Mouse (Mus musculus): Measurements from ENCODE around the gene Dpf2. TPM values are rescaled to one million over a fixed set of nuclear protein-coding genes. Genes with fewer than 3 reads are reported as not detected.
A peak's percentile ranks its signal among the peaks of the same experiment; 100 is the strongest.
"Not testable (repeated sequence)": the region's sequence is repeated elsewhere in the genome, so short reads cannot be mapped to it uniquely, and the experiment has no call there.

Dpf2 gene
- total and polyA plus RNA-seq, 2 experiments, result 10.3 to 40.0 TPM

GRCm38 (mm10) chr19:5891521-5892258 is 21.1 kb downstream of the Dpf2 start:
- H3K27ac ChIP-seq (replicated peaks; ENCODE audit: insufficient read depth, low read depth, low read length), result no peak overlapping the region
- DNase-seq (ENCODE audit: extremely low read depth, low read depth, low spot score), result no peak
- TF ChIP-seq CTCF (IDR thresholded peaks at IDR 0.05; ENCODE audit: low read depth, low read length) (no peak), POLR2A (IDR thresholded peaks at IDR 0.05; ENCODE audit: extremely low read depth, insufficient read depth, low read length) (no peak)
- no peak overlapping the region for H3K9ac ChIP-seq (ENCODE audit: low read depth, low read length)
- peaks cover 3% of the 10 kb centered on the region; the same call in 1 of the 2 replicates for H3K36me3 ChIP-seq (ENCODE audit: control insufficient read depth, insufficient read depth, low read length)
- no peaks in the 10 kb centered on the region for H3K79me2 ChIP-seq (ENCODE audit: control insufficient read depth, insufficient read depth, low read length)
- H3K4me3 ChIP-seq (ENCODE audit: insufficient read depth, low read depth, low read length), result no peak overlapping the region
- no peaks in the 10 kb centered on the region for H3K27me3 ChIP-seq (ENCODE audit: control insufficient read depth, insufficient read depth, low read length)
- peaks cover 18% of the 10 kb centered on the region for H3K4me1 ChIP-seq (ENCODE audit: control insufficient read depth, insufficient read depth, low read length)
- WGBS, result 96% methylated on average over 12 of the region's 12 CpGs

- Histone ChIP-seq H3K27me3 (ENCODE audit: control insufficient read depth, insufficient read depth, low read length) (no peaks in the 10 kb centered on the region), H3K4me1 (ENCODE audit: control insufficient read depth, insufficient read depth, low read length) (peaks cover 19% of the 10 kb centered on the region), H3K36me3 (ENCODE audit: control insufficient read depth, insufficient read depth, low read length) (no peaks in the 10 kb centered on the region), H3K27ac (replicated peaks; ENCODE audit: insufficient read depth, low read depth, low read length) (no peak overlapping the region), H3K9ac (ENCODE audit: low read depth, low read length) (no peak overlapping the region), H3K4me3 (ENCODE audit: insufficient read depth, low read depth, low read length) (no peak overlapping the region), H3K79me2 (ENCODE audit: control insufficient read depth, insufficient read depth, low read length) (no peaks in the 10 kb centered on the region)
- TF ChIP-seq CTCF (IDR thresholded peaks at IDR 0.05; ENCODE audit: low read depth, low read length) (no peak), POLR2A (IDR thresholded peaks at IDR 0.05; ENCODE audit: extremely low read depth, insufficient read depth, low read length) (no peak)
- peak; percentile 97 for DNase-seq (ENCODE audit: extremely low read depth, low read depth, low spot score)
- WGBS, result 14% methylated on average over 4 of the region's 4 CpGs
These were observed 23.6 kb downstream of the Dpf2 start for GRCm38 (mm10) chr19:5889211-5889610.

- Histone ChIP-seq H3K79me2 (ENCODE audit: control insufficient read depth, insufficient read depth, low read length) (no peaks in the 10 kb centered on the region), H3K36me3 (ENCODE audit: control insufficient read depth, insufficient read depth, low read length) (peaks cover 4% of the 10 kb centered on the region; the same call in 1 of the 2 replicates), H3K27ac (replicated peaks; ENCODE audit: insufficient read depth, low read depth, low read length) (no peak overlapping the region), H3K9ac (ENCODE audit: low read depth, low read length) (no peak overlapping the region), H3K4me3 (ENCODE audit: insufficient read depth, low read depth, low read length) (no peak overlapping the region), H3K4me1 (ENCODE audit: control insufficient read depth, insufficient read depth, low read length) (peaks cover 18% of the 10 kb centered on the region), H3K27me3 (ENCODE audit: control insufficient read depth, insufficient read depth, low read length) (no peaks in the 10 kb centered on the region)
- DNase-seq (ENCODE audit: extremely low read depth, low read depth, low spot score), result peak; percentile 80
- 20% methylated on average over 3 of the region's 3 CpGs for WGBS
- TF ChIP-seq CTCF (IDR thresholded peaks at IDR 0.05; ENCODE audit: low read depth, low read length), result no peak
- no peak for TF ChIP-seq POLR2A (IDR thresholded peaks at IDR 0.05; ENCODE audit: extremely low read depth, insufficient read depth, low read length)
These were observed 25.5 kb downstream of the Dpf2 start for GRCm38 (mm10) chr19:5887234-5887815.

- Histone ChIP-seq H3K79me2 (ENCODE audit: control insufficient read depth, insufficient read depth, low read length) (no peaks in the 10 kb centered on the region), H3K9ac (ENCODE audit: low read depth, low read length) (no peak overlapping the region), H3K27ac (replicated peaks; ENCODE audit: insufficient read depth, low read depth, low read length) (no peak overlapping the region), H3K4me3 (ENCODE audit: insufficient read depth, low read depth, low read length) (no peak overlapping the region), H3K4me1 (ENCODE audit: control insufficient read depth, insufficient read depth, low read length) (peaks cover 20% of the 10 kb centered on the region), H3K27me3 (ENCODE audit: control insufficient read depth, insufficient read depth, low read length) (no peaks in the 10 kb centered on the region), H3K36me3 (ENCODE audit: control insufficient read depth, insufficient read depth, low read length) (peaks cover 4% of the 10 kb centered on the region; the same call in 1 of the 2 replicates)
- no peak for TF ChIP-seq POLR2A (IDR thresholded peaks at IDR 0.05; ENCODE audit: extremely low read depth, insufficient read depth, low read length)
- TF ChIP-seq CTCF (IDR thresholded peaks at IDR 0.05; ENCODE audit: low read depth, low read length), result 0 out of 2 replicates have a peak, but pooled peaks have one; percentile 11
- no peak for DNase-seq (ENCODE audit: extremely low read depth, low read depth, low spot score)
- 77% methylated on average over 4 of the region's 4 CpGs for WGBS
These were observed 27.0 kb downstream of the Dpf2 start for GRCm38 (mm10) chr19:5885838-5886237.

- TF ChIP-seq POLR2A (IDR thresholded peaks at IDR 0.05; ENCODE audit: extremely low read depth, insufficient read depth, low read length) (no peak), CTCF (IDR thresholded peaks at IDR 0.05; ENCODE audit: low read depth, low read length) (no peak)
- DNase-seq (ENCODE audit: extremely low read depth, low read depth, low spot score), result no peak
- Histone ChIP-seq H3K9ac (ENCODE audit: low read depth, low read length) (no peak overlapping the region), H3K79me2 (ENCODE audit: control insufficient read depth, insufficient read depth, low read length) (peaks cover 11% of the 10 kb centered on the region; the same call in 1 of the 2 replicates), H3K4me3 (ENCODE audit: insufficient read depth, low read depth, low read length) (no peak overlapping the region), H3K36me3 (ENCODE audit: control insufficient read depth, insufficient read depth, low read length) (peaks cover 4% of the 10 kb centered on the region; the same call in 1 of the 2 replicates), H3K27me3 (ENCODE audit: control insufficient read depth, insufficient read depth, low read length) (no peaks in the 10 kb centered on the region), H3K4me1 (ENCODE audit: control insufficient read depth, insufficient read depth, low read length) (peaks cover 32% of the 10 kb centered on the region), H3K27ac (replicated peaks; ENCODE audit: insufficient read depth, low read depth, low read length) (no peak overlapping the region)
- WGBS, result 77% methylated on average over 1 of the region's 1 CpGs
These were observed 28.9 kb downstream of the Dpf2 start for GRCm38 (mm10) chr19:5883935-5884334.

GRCm38 (mm10) chr19:5882079-5882478 is 30.7 kb downstream of the Dpf2 start:
- peaks cover 31% of the 10 kb centered on the region for H3K4me1 ChIP-seq (ENCODE audit: control insufficient read depth, insufficient read depth, low read length)
- H3K36me3 ChIP-seq (ENCODE audit: control insufficient read depth, insufficient read depth, low read length); H3K9ac ChIP-seq (ENCODE audit: low read depth, low read length); H3K27me3 ChIP-seq (ENCODE audit: control insufficient read depth, insufficient read depth, low read length); H3K4me3 ChIP-seq (ENCODE audit: insufficient read depth, low read depth, low read length); H3K27ac ChIP-seq (replicated peaks; ENCODE audit: insufficient read depth, low read depth, low read length): not testable (repeated sequence)
- peaks cover 12% of the 10 kb centered on the region; the same call in 1 of the 2 replicates for H3K79me2 ChIP-seq (ENCODE audit: control insufficient read depth, insufficient read depth, low read length)
- DNase-seq (ENCODE audit: extremely low read depth, low read depth, low spot score), result peak; percentile 61
- WGBS, result 38% methylated on average over 5 of the region's 5 CpGs
